Mouse (Mus musculus) testis, adult 2 months (tissue): ENCODE data around the gene Iapp. TPM values are rescaled to one million over a fixed set of nuclear protein-coding genes. Genes with fewer than 3 reads are reported as not detected.

Experiments
- H3K27ac ChIP-seq: fragments of 200-500 bp; 2 replicates; pipeline ENCODE4 v1.5.1; 2012; ENCODE audit warnings: low read depth, low read length; ENCODE audit not compliant: control insufficient read depth, insufficient read depth
- H3K27me3 ChIP-seq: fragments of 200-500 bp; 2 replicates; pipeline ENCODE4 v1.6.1; 2012; ENCODE audit warnings: mild to moderate bottlenecking, low read length, moderate library complexity; ENCODE audit not compliant: control insufficient read depth, insufficient read depth
- H3K36me3 ChIP-seq: fragments of 200-500 bp; 2 replicates; pipeline ENCODE4 v1.6.1; 2012; ENCODE audit warnings: mild to moderate bottlenecking, low read length; ENCODE audit not compliant: control insufficient read depth, insufficient read depth
- H3K4me1 ChIP-seq: fragments of 200-500 bp; 2 replicates; pipeline ENCODE4 v1.6.1; 2012; ENCODE audit warnings: low read length; ENCODE audit not compliant: control insufficient read depth, insufficient read depth
- H3K4me3 ChIP-seq: fragments of 200-500 bp; 2 replicates; pipeline ENCODE4 v1.5.1; 2012; ENCODE audit warnings: low read depth, mild to moderate bottlenecking, low read length, moderate library complexity, mixed read lengths; ENCODE audit not compliant: control insufficient read depth
- CTCF ChIP-seq: fragments of 200-500 bp; IDR thresholded peaks from 2 replicates; pipeline ENCODE4 v1.5.1; 2012; ENCODE audit warnings: low read depth, mild to moderate bottlenecking, inconsistent platforms, low read length, moderate library complexity; ENCODE audit not compliant: control insufficient read depth, insufficient read depth, insufficient replicate concordance
- POLR2A ChIP-seq: fragments of 200-500 bp; IDR thresholded peaks from 2 replicates; pipeline ENCODE4 v1.6.1; 2012; ENCODE audit warnings: low read depth, mild to moderate bottlenecking, inconsistent platforms, low read length, moderate library complexity; ENCODE audit not compliant: control insufficient read depth
- polyA plus RNA-seq: library from polyadenylated mRNA; depleted of rRNA; stranded (reverse); fragments of >200 nt; gene quantifications from 2 replicates; pipeline ENCODE4 v1.2.3, GENCODE M21; 2012

Iapp gene
- polyA plus RNA-seq, 1 experiment: not detected

GRCm38 (mm10) chr6:142322881-142323280 is 24.7 kb downstream of the Iapp start, which contains the start of gene Slco1a5:
Slco1a5 (minus strand) TSS chr6:142322981.
- Histone ChIP-seq H3K4me3 (no peak within 1 kb of the TSS), H3K27ac (no peak within 1 kb of the TSS), H3K4me1 (no peaks in the 10 kb centered on the region), H3K36me3 (no peaks in the 10 kb centered on the region), H3K27me3 (no peaks in the 10 kb centered on the region)
- no peak for TF ChIP-seq CTCF
- TF ChIP-seq POLR2A: no peak

GRCm38 (mm10) chr6:142326598-142326997 is 28.4 kb downstream of the Iapp start:
- no peak overlapping the region for H3K4me3 ChIP-seq
- no peaks in the 10 kb centered on the region for H3K4me1 ChIP-seq
- H3K27me3 ChIP-seq: no peaks in the 10 kb centered on the region
- TF ChIP-seq POLR2A (no peak), CTCF (peak; percentile 19; the same call in 1 of the 2 replicates)
- no peak overlapping the region for H3K27ac ChIP-seq
- no peaks in the 10 kb centered on the region for H3K36me3 ChIP-seq

GRCm38 (mm10) chr6:142329201-142329600 is 31.0 kb downstream of the Iapp start:
- H3K27me3 ChIP-seq: no peaks in the 10 kb centered on the region
- H3K4me1 ChIP-seq: no peaks in the 10 kb centered on the region
- no peak overlapping the region for H3K4me3 ChIP-seq
- H3K36me3 ChIP-seq: no peaks in the 10 kb centered on the region
- no peak overlapping the region for H3K27ac ChIP-seq
- TF ChIP-seq CTCF (no peak), POLR2A (no peak)

GRCm38 (mm10) chr6:142338961-142339360 is 40.7 kb downstream of the Iapp start:
- Histone ChIP-seq H3K27ac (no peak overlapping the region), H3K27me3 (no peaks in the 10 kb centered on the region), H3K4me1 (no peaks in the 10 kb centered on the region), H3K36me3 (no peaks in the 10 kb centered on the region), H3K4me3 (no peak overlapping the region)
- no peak for TF ChIP-seq POLR2A
- no peak for TF ChIP-seq CTCF

GRCm38 (mm10) chr6:142339576-142339975 is 41.4 kb downstream of the Iapp start:
- Histone ChIP-seq H3K4me3 (no peak overlapping the region), H3K36me3 (no peaks in the 10 kb centered on the region), H3K27me3 (no peaks in the 10 kb centered on the region), H3K4me1 (no peaks in the 10 kb centered on the region), H3K27ac (no peak overlapping the region)
- no peak for TF ChIP-seq CTCF
- TF ChIP-seq POLR2A: no peak

- Histone ChIP-seq H3K27me3 (no peaks in the 10 kb centered on the region), H3K4me1 (peaks cover 2% of the 10 kb centered on the region; the same call in 1 of the 2 replicates), H3K4me3 (no peak overlapping the region), H3K36me3 (no peaks in the 10 kb centered on the region), H3K27ac (no peak overlapping the region)
- TF ChIP-seq CTCF: no peak
- no peak for TF ChIP-seq POLR2A
These were observed 45.3 kb downstream of the Iapp start for GRCm38 (mm10) chr6:142343561-142343960.

GRCm38 (mm10) chr6:142345440-142346038 is 47.3 kb downstream of the Iapp start, which contains the start of gene Pyroxd1:
Pyroxd1 (plus strand) TSS chr6:142345654.
- Histone ChIP-seq H3K27me3 (no peaks in the 10 kb centered on the region), H3K4me1 (peaks cover 2% of the 10 kb centered on the region; the same call in 1 of the 2 replicates), H3K4me3 (peak within 1 kb of the TSS; percentile 99), H3K36me3 (no peaks in the 10 kb centered on the region; the same call in 1 of the 2 replicates), H3K27ac (peak within 1 kb of the TSS; percentile 94)
- peak; percentile 65; the same call in 1 of the 2 replicates for TF ChIP-seq POLR2A
- no peak for TF ChIP-seq CTCF
